Mouse (Mus musculus) cerebellum, postnatal 10 days (tissue): ENCODE measurements around the gene Gm20867.
"Not testable (repeated sequence)": the region's sequence is repeated elsewhere in the genome, so short reads cannot be mapped to it uniquely, and the experiment has no call there.

ENCODE experiments used
- DNase-seq, 2 experiments: peaks; one replicate each; pipeline ENCODE4 v3.0.0; 2021; ENCODE audit warnings: mixed read lengths in 2 of 2

The Gm20867 gene

GRCm38 (mm10) chrY:77963104-77963503 is at the start of gene Gm20867:
Gene Gm20867 (minus strand): TSS chrY:77963204.
- DNase-seq: not testable (repeated sequence)
